Mouse (Mus musculus) heart, embryonic 14.5 days (tissue): Measurements from ENCODE around the gene Tmem217. TPM values are rescaled to one million over a fixed set of nuclear protein-coding genes. Genes with fewer than 3 reads are reported as not detected.
"Not testable (repeated sequence)": the region's sequence is repeated elsewhere in the genome, so short reads cannot be mapped to it uniquely, and the experiment has no call there.

ENCODE experiments used
- ATAC-seq: fragments of 200-750 bp; cut with Nextera tagmentation; 2 replicates; pipeline ENCODE4 v1.8.0; 2017; ENCODE audit warnings: low read depth, moderate TSS enrichment; ENCODE audit not compliant: insufficient number of reproducible peaks, insufficient read depth, low FRiP score
- H3K27ac ChIP-seq, 2 experiments: fragments of 200-500 bp in 1 of 2; fragments of 300-500 bp in 1 of 2; sonication (generic) in 1 of 2; replicated peaks in 1 of 2; 2 replicates each; pipeline ENCODE4 v1.5.1; 2012 to 2014; ENCODE audit warnings: low read depth in 2 of 2, low read length in 2 of 2, control low read depth in 1 of 2, mild to moderate bottlenecking in 1 of 2, mixed read lengths in 1 of 2; ENCODE audit not compliant: control insufficient read depth in 1 of 2, insufficient read depth in 1 of 2
- H3K27me3 ChIP-seq: fragments of 300-500 bp; sonication (generic); 2 replicates; pipeline ENCODE4 v1.6.1; 2014; ENCODE audit warnings: mild to moderate bottlenecking, low read length, control low read depth; ENCODE audit not compliant: control insufficient read depth, insufficient read depth
- H3K36me3 ChIP-seq: fragments of 300-500 bp; sonication (generic); 2 replicates; pipeline ENCODE4 v1.6.1; 2014; ENCODE audit warnings: mild to moderate bottlenecking, control low read depth, low read length, mixed read lengths; ENCODE audit not compliant: control insufficient read depth, insufficient read depth
- H3K4me1 ChIP-seq, 2 experiments: fragments of 200-500 bp in 1 of 2; fragments of 300-500 bp in 1 of 2; sonication (generic) in 1 of 2; 2 replicates each; pipeline ENCODE4 v1.6.1; 2012 to 2014; ENCODE audit warnings: low read length in 2 of 2, control low read depth in 1 of 2, mixed read lengths in 1 of 2; ENCODE audit not compliant: control insufficient read depth in 2 of 2, insufficient read depth in 2 of 2
- H3K4me2 ChIP-seq: fragments of 300-500 bp; sonication (generic); 2 replicates; pipeline ENCODE4 v1.6.1; 2014; ENCODE audit warnings: mild to moderate bottlenecking, low read length
- H3K4me3 ChIP-seq, 2 experiments: fragments of 200-500 bp in 1 of 2; fragments of 300-500 bp in 1 of 2; sonication (generic) in 1 of 2; 2 replicates each; pipeline ENCODE4 v1.5.1; 2012 to 2014; ENCODE audit warnings: low read length in 2 of 2, mild to moderate bottlenecking in 2 of 2, control low read depth in 1 of 2, low read depth in 1 of 2, moderate library complexity in 1 of 2; ENCODE audit not compliant: control insufficient read depth in 1 of 2, insufficient read depth in 1 of 2
- H3K9ac ChIP-seq: fragments of 300-500 bp; sonication (generic); 2 replicates; pipeline ENCODE4 v1.6.1; 2014; ENCODE audit warnings: mild to moderate bottlenecking, low read length
- H3K9me3 ChIP-seq: fragments of 300-500 bp; sonication (generic); 2 replicates; pipeline ENCODE4 v1.6.1; 2016; ENCODE audit warnings: low read length, control low read depth; ENCODE audit not compliant: control insufficient read depth
- WGBS: fragments of 180-500 bp; shearing (Covaris S2); extraction: QIAGEN DNeasy Blood & Tissue Kit; methylation state at CpG from one replicate; pipeline ENCODE4 v1.1.7; 2014; 5-methylcytosine and 5-hydroxymethylcytosine counted together
- polyA plus RNA-seq: library from polyadenylated mRNA; unstranded; fragments of >200 nt; fragmentation: Nextera tagmentation; extraction: Ambion mirVana; gene quantifications from 2 replicates; pipeline ENCODE4 v1.2.1, GENCODE M21; 2014

Tmem217 gene
- polyA plus RNA-seq, 1 experiment from 2014 or later = 0.41 TPM

- peaks cover 6 to 10% of the 10 kb centered on the region in 2 experiments; a peak in 3 of 4 replicates for H3K4me1 ChIP-seq
- H3K27ac ChIP-seq = peak overlapping the region in 1 of 2 experiments; percentile 3; a peak in 1 of 4 replicates
- 0 out of 4 replicates have a peak overlapping the region, but pooled peaks of 1 of the 2 experiments have one; percentile 25 for H3K4me3 ChIP-seq
- WGBS = 71% methylated on average over 7 of the region's 7 CpGs
- H3K9me3 ChIP-seq = no peaks in the 10 kb centered on the region
- H3K4me2 ChIP-seq = peak overlapping the region; percentile 60
- H3K9ac ChIP-seq = no peak overlapping the region
- no peaks in the 10 kb centered on the region for H3K27me3 ChIP-seq
- H3K36me3 ChIP-seq = no peaks in the 10 kb centered on the region
- no peak for ATAC-seq
Observed at GRCm38 (mm10) chr17:29502005-29502668, 50.0 kb downstream of the Tmem217 start.

- ATAC-seq = no peak
- H3K4me1 ChIP-seq = peaks cover 6 to 10% of the 10 kb centered on the region in 2 experiments; a peak in 3 of 4 replicates
- no peak overlapping the region for H3K4me2 ChIP-seq
- no peak overlapping the region for H3K4me3 ChIP-seq
- no peak overlapping the region for H3K9ac ChIP-seq
- H3K27ac ChIP-seq = no peak overlapping the region
- H3K9me3 ChIP-seq = no peaks in the 10 kb centered on the region
- H3K27me3 ChIP-seq = no peaks in the 10 kb centered on the region
- 69% methylated on average over 17 of the region's 17 CpGs for WGBS
- peaks cover 4% of the 10 kb centered on the region for H3K36me3 ChIP-seq
Observed at GRCm38 (mm10) chr17:29500802-29501469, 51.2 kb downstream of the Tmem217 start.

- H3K27ac ChIP-seq = no peak overlapping the region
- H3K4me2 ChIP-seq = no peak overlapping the region
- no peak overlapping the region for H3K9ac ChIP-seq
- H3K4me1 ChIP-seq = peaks cover 6 to 10% of the 10 kb centered on the region in 2 experiments; a peak in 3 of 4 replicates
- H3K36me3 ChIP-seq = peaks cover 4% of the 10 kb centered on the region
- no peaks in the 10 kb centered on the region for H3K27me3 ChIP-seq
- H3K4me3 ChIP-seq = no peak overlapping the region
- H3K9me3 ChIP-seq = no peaks in the 10 kb centered on the region
- 79% methylated on average over 7 of the region's 7 CpGs for WGBS
- no peak for ATAC-seq
Observed at GRCm38 (mm10) chr17:29500243-29500740, 51.9 kb downstream of the Tmem217 start.

GRCm38 (mm10) chr17:29499511-29499910, 52.7 kb downstream of the Tmem217 start:
- H3K9ac ChIP-seq = no peak overlapping the region
- H3K4me3 ChIP-seq = no peak overlapping the region
- H3K9me3 ChIP-seq = no peaks in the 10 kb centered on the region
- no peak overlapping the region for H3K27ac ChIP-seq
- 68% methylated on average over 6 of the region's 6 CpGs for WGBS
- ATAC-seq = no peak
- no peaks in the 10 kb centered on the region for H3K27me3 ChIP-seq
- H3K36me3 ChIP-seq = peaks cover 11% of the 10 kb centered on the region
- peaks cover 6 to 10% of the 10 kb centered on the region in 2 experiments; a peak in 3 of 4 replicates for H3K4me1 ChIP-seq
- H3K4me2 ChIP-seq = no peak overlapping the region

- H3K4me2 ChIP-seq, H3K9me3 ChIP-seq, H3K4me3 ChIP-seq, ATAC-seq, H3K27ac ChIP-seq, H3K27me3 ChIP-seq, H3K9ac ChIP-seq: not testable (repeated sequence)
- 81% methylated on average over 2 of the region's 2 CpGs for WGBS
- peaks cover 6 to 10% of the 10 kb centered on the region in 2 experiments; a peak in 3 of 4 replicates for H3K4me1 ChIP-seq
- H3K36me3 ChIP-seq = peaks cover 17% of the 10 kb centered on the region
Observed at GRCm38 (mm10) chr17:29498952-29499351, 53.2 kb downstream of the Tmem217 start.

GRCm38 (mm10) chr17:29498028-29498427, 54.2 kb downstream of the Tmem217 start:
- Histone ChIP-seq H3K4me3 (no peak overlapping the region), H3K27ac (no peak overlapping the region)

GRCm38 (mm10) chr17:29497481-29497880, 54.7 kb downstream of the Tmem217 start:
- H3K4me3 ChIP-seq, ATAC-seq, H3K27ac ChIP-seq, H3K9ac ChIP-seq, H3K27me3 ChIP-seq, H3K9me3 ChIP-seq, H3K4me2 ChIP-seq, H3K4me1 ChIP-seq: not testable (repeated sequence)
- peaks cover 23% of the 10 kb centered on the region for H3K36me3 ChIP-seq
- 57% methylated on average over 1 of the region's 1 CpGs for WGBS

More at GRCm38 (mm10) chr17:29498028-29498427, 54.2 kb downstream of the Tmem217 start:
- WGBS = 30% methylated on average over 4 of the region's 4 CpGs
- Histone ChIP-seq H3K36me3 (peaks cover 23% of the 10 kb centered on the region), H3K4me1 (peaks cover 2 to 12% of the 10 kb centered on the region in 2 experiments; a peak in 2 of 4 replicates), H3K4me2 (no peak overlapping the region), H3K9ac (no peak overlapping the region), H3K9me3 (no peaks in the 10 kb centered on the region), H3K27me3 (no peaks in the 10 kb centered on the region)
- no peak for ATAC-seq
